Mouse (Mus musculus) heart, embryonic 10.5 days (tissue): ENCODE data around the gene Rpl19. TPM values are rescaled to one million over a fixed set of nuclear protein-coding genes. Genes with fewer than 3 reads are reported as not detected.

Experiments
- DNase-seq: peaks from one replicate; pipeline ENCODE4 v3.0.0-alpha.2; 2017; ENCODE audit warnings: low spot score
- H3K27ac ChIP-seq: fragments of 300-500 bp; sonication (generic); 2 replicates; pipeline ENCODE4 v1.5.1; 2016; ENCODE audit warnings: mild to moderate bottlenecking
- H3K27me3 ChIP-seq: fragments of 300-500 bp; sonication (generic); 2 replicates; pipeline ENCODE4 v1.6.1; 2016; ENCODE audit warnings: mild to moderate bottlenecking; ENCODE audit not compliant: poor library complexity, insufficient read depth, severe bottlenecking
- H3K36me3 ChIP-seq: fragments of 300-500 bp; sonication (generic); 2 replicates; pipeline ENCODE4 v1.6.1; 2016; ENCODE audit warnings: mild to moderate bottlenecking, moderate library complexity
- H3K4me1 ChIP-seq: fragments of 300-500 bp; sonication (generic); 2 replicates; pipeline ENCODE4 v1.6.1; 2016; ENCODE audit warnings: mild to moderate bottlenecking
- H3K4me3 ChIP-seq: fragments of 300-500 bp; sonication (generic); 2 replicates; pipeline ENCODE4 v1.5.1; 2016; ENCODE audit warnings: mild to moderate bottlenecking, moderate library complexity
- H3K9me3 ChIP-seq: fragments of 300-500 bp; sonication (generic); 2 replicates; pipeline ENCODE4 v1.6.1; 2016; ENCODE audit warnings: mild to moderate bottlenecking, moderate library complexity
- WGBS: fragments of 180-500 bp; shearing (Covaris S2); methylation state at CpG from one replicate; pipeline ENCODE4 v1.1.7; 2016; 5-methylcytosine and 5-hydroxymethylcytosine counted together
- polyA plus RNA-seq: library from polyadenylated mRNA; unstranded; fragments of >200 nt; fragmentation: Nextera tagmentation; extraction: Ambion mirVana; gene quantifications from 2 replicates; pipeline ENCODE4 v1.2.1, GENCODE M21; 2016

Rpl19 gene
- polyA plus RNA-seq, 1 experiment from 2014 or later, result 1,011 TPM

DNA sequence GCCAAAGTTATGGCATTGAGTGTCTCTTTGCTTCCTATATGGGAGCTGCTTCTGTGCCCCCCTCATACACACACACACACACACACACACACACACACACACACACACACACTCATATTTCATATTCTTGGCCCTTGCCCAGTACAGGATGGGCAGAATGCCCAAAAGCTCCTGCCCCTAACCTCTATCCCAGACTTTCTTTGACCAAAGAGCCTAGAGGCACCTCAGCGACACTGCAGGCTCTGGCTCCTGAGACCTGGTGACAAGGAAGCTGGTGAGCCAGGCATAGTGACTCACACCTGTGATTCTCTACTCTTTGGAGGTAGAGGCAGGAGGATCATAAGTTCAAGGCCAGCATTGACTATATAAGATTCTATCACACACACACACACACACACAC, 5.8 kb upstream of the Rpl19 start:
- DNase-seq, result no peak
- Histone ChIP-seq H3K4me1 (peaks cover 49% of the 10 kb centered on the region), H3K27me3 (peaks cover 33% of the 10 kb centered on the region), H3K36me3 (peaks cover 10% of the 10 kb centered on the region; the same call in 1 of the 2 replicates), H3K4me3 (no peak overlapping the region), H3K9me3 (no peaks in the 10 kb centered on the region), H3K27ac (no peak overlapping the region)
- 68% methylated on average over 1 of the region's 1 CpGs for WGBS

DNA sequence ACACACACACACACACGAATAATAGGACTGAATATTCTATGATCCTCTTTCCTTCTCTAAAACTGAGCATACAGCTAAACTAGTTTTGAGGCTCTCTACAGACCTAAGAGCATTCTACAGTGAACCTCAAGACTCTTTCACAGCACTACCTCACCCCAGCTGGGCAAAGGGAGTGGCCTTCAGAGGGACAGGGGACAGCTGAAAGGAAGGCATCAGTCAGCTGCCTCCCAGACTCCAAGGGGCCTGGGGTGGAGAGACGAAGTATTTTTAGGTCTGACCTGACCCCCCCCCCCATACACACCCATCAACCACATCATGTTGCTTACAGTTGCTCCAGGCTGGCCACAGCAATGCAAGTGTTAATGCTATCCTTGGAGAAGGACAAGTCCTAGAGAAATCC, 5.4 kb upstream of the Rpl19 start:
- H3K27me3 ChIP-seq, result peaks cover 33% of the 10 kb centered on the region
- H3K9me3 ChIP-seq, result no peaks in the 10 kb centered on the region
- no peak overlapping the region for H3K27ac ChIP-seq
- DNase-seq, result peak; percentile 50
- peaks cover 10% of the 10 kb centered on the region; the same call in 1 of the 2 replicates for H3K36me3 ChIP-seq
- 54% methylated on average over 2 of the region's 2 CpGs for WGBS
- peaks cover 53% of the 10 kb centered on the region for H3K4me1 ChIP-seq
- H3K4me3 ChIP-seq, result peak overlapping the region; percentile 76

DNA sequence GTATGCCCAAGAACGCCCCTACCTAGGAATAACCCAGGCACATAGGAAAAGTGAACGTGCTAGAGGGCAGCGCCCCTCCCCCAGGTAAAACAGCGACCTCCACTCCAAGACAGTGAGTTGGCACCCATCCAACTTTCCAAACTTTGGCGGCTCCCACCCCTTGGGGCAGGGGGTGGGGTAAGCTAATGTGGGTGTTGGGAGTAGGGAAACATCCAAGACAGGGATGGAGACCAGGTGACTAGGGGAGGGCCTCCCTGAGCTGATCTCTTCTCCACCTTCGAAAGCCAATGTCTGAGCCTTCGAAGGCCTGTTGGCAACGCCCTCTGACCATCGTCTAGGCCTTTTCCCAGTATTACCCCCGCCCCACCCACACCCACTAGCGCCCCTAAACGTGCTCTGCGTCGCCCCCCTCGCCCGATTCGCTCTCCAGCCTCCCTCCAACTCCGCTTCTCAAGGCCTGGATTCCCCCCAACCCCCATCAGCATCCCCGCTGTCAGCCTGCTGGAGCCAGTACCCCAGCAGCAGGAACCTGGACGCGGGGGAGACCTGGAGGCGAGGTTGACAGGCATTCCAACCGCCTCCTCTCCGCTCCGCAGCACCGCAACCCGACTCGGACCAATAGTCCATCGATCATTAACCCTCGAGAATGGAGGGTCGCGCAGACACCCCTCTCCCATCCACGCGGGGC, 4.8 kb upstream of the Rpl19 start:
- peak; percentile 77 for DNase-seq
- H3K36me3 ChIP-seq, result peaks cover 7% of the 10 kb centered on the region; the same call in 1 of the 2 replicates
- peak overlapping the region; percentile 89 for H3K27ac ChIP-seq
- no peaks in the 10 kb centered on the region for H3K9me3 ChIP-seq
- WGBS, result 4% methylated on average over 34 of the region's 34 CpGs
- H3K4me3 ChIP-seq, result peak overlapping the region; percentile 76
- H3K27me3 ChIP-seq, result peaks cover 30% of the 10 kb centered on the region
- peaks cover 54% of the 10 kb centered on the region for H3K4me1 ChIP-seq

DNA sequence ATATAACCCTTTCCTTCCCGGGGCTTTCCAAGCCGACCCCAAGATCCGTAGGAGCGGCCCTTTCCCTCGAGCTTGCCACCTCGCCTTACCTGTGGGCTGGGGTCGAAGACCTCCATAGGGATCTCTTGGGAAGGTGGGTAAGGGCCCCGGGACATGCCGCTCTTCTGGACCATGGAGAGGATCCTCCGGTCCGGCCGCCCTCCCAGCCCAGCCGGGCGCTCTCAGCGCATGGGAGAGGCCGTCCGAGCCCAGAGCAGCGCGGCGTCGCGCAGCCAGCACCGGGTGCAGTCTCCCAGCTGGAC, 4.3 kb upstream of the Rpl19 start:
- WGBS, result 0% methylated on average over 23 of the region's 23 CpGs
- H3K4me1 ChIP-seq, result peaks cover 51% of the 10 kb centered on the region

DNA sequence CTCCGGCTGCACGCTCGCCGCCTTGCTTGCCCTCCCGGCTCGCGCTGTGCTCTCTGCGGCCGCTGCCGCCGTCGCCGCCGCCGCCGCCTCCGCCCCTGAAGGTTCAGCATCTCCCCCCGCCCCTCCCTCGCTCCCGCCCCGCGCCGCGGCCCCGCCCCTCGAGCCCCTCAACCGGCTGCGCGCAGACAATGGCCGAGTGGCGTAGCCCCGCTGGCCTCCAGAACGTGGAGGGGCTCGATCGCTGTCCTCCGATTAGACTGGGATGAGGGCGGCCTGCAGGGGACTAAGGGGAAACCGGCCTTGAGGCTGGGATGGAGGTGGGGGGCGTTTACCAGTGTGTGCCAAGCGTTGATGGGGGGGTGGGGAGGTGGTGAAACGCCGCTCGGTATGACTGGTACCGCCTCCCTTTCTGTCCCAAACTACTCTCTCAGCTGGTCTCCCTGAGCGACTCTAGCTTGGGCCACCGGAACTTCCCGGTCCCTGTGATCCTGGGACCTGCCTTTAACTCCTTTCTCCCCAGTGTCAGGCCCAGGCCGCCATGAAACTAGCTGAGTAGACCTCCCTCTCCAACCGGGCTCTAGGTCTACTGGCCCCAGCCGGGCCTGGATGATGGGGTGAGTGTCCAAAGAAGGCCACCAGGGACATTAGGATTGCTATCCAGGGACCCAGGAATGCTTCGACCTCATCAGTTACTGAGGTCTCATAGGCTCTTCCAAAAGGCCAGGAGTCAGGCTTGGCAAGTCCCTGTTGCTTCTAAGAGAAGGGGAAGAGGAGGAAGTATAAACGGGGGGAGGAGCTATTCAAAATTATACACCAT, 3.7 kb upstream of the Rpl19 start, which contains the start of gene Cacnb1:
Gene Cacnb1 (minus strand): TSS at position 480 of the 817 bp plus-strand sequence.
- Histone ChIP-seq H3K27ac (peak within 1 kb of the TSS; percentile 89), H3K36me3 (no peaks in the 10 kb centered on the region), H3K4me3 (peak within 1 kb of the TSS; percentile 76), H3K4me1 (peaks cover 51% of the 10 kb centered on the region), H3K27me3 (peaks cover 21% of the 10 kb centered on the region), H3K9me3 (no peaks in the 10 kb centered on the region)
- WGBS, result 1% methylated on average over 37 of the region's 52 CpGs
- peak; percentile 87 for DNase-seq

More for the DNA sequence above, 4.3 kb upstream of the Rpl19 start:
- H3K27ac ChIP-seq, result peak overlapping the region; percentile 89
- no peaks in the 10 kb centered on the region for H3K9me3 ChIP-seq
- peak overlapping the region; percentile 76 for H3K4me3 ChIP-seq
- peaks cover 25% of the 10 kb centered on the region for H3K27me3 ChIP-seq
- no peak for DNase-seq
- H3K36me3 ChIP-seq, result peaks cover 2% of the 10 kb centered on the region; the same call in 1 of the 2 replicates

DNA sequence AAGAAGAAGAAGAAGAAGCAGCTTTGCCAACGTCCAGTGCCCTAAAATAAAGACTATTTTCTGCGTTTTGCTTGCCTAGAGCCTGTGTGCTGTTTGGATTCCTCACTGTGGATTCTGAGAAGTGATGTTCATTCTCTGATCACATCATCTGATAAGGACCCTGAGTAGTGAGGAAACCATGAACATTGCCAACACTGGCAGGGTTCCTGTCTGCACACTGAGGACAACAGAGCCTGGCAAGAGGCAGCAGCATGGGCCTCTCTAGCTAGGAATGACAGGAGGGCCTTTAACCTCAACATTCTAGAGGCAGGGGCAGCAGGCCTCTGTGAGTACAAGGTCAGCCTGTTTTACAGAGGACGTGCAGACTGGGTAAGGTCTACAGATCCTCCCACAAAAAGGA, 2.0 kb upstream of the Rpl19 start:
- peaks cover 16% of the 10 kb centered on the region for H3K36me3 ChIP-seq
- H3K4me1 ChIP-seq, result peaks cover 45% of the 10 kb centered on the region
- no peak overlapping the region for H3K27ac ChIP-seq
- H3K4me3 ChIP-seq, result no peak overlapping the region
- H3K9me3 ChIP-seq, result no peaks in the 10 kb centered on the region
- peaks cover 21% of the 10 kb centered on the region for H3K27me3 ChIP-seq
- 83% methylated on average over 3 of the region's 3 CpGs for WGBS
- DNase-seq, result no peak

DNA sequence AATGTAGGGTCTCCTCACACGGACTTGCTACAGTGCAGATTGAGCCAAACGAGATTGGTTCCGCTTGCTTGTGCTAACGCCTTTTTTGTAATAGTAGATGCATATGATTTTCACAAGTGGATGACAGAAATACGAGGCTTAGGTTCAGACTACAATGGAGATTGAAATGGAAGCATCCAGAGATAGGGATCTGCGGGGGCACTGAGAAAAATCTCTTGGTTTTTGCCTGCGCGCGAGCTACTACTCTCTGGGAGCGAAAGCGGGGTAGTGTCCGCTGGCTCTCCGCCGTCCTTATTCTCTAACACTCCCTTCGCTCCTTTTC, 301 bp upstream of the Rpl19 start:
- Histone ChIP-seq H3K36me3 (peaks cover 33% of the 10 kb centered on the region), H3K9me3 (no peaks in the 10 kb centered on the region), H3K4me3 (peak overlapping the region; percentile 100), H3K27ac (peak overlapping the region; percentile 100), H3K27me3 (peaks cover 4% of the 10 kb centered on the region), H3K4me1 (peaks cover 34% of the 10 kb centered on the region)
- no peak for DNase-seq
- 9% methylated on average over 15 of the region's 15 CpGs for WGBS

DNA sequence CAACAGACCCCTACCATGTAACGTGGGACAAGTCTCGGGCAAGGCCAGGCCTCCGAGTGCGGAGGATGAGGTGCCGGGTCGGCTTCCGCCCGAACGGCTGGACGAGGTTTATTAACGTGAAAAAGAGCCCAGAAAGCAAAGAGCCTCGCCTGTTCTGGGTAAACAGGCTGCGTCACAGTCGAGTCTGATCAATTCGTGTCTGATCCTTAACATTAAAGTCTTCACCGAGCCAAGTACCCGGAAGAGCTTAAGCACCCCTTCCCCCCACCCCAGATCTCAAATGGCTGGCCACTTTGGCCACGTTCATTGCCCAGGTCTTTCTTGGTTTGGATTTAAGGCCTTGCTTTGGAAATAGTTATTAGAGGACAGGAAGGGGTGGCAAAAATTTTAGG, 783 bp downstream of the Rpl19 start:
- WGBS, result under 1% methylated on average over 18 of the region's 18 CpGs
- H3K4me1 ChIP-seq, result peaks cover 23% of the 10 kb centered on the region
- DNase-seq, result no peak
- no peaks in the 10 kb centered on the region for H3K27me3 ChIP-seq
- H3K9me3 ChIP-seq, result no peaks in the 10 kb centered on the region
- peak overlapping the region; percentile 100 for H3K27ac ChIP-seq
- peaks cover 36% of the 10 kb centered on the region for H3K36me3 ChIP-seq
- H3K4me3 ChIP-seq, result peak overlapping the region; percentile 100

DNA sequence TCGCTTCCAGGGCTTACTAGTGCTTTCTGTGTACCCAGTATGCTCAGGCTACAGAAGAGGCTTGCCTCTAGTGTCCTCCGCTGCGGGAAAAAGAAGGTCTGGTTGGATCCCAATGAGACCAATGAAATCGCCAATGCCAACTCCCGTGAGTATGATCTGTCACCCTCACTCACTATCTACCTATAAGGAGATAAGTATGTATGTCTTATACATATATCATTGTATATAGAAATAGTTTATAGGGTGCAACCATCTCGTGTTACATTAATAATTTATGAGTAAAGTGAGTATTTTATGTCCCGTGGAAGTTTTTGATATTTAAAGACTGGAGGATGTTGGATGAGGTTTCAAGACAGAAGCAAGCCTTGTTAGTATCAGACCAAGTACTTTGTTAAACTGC, 1.3 kb downstream of the Rpl19 start:
- WGBS, result 18% methylated on average over 7 of the region's 7 CpGs

DNA sequence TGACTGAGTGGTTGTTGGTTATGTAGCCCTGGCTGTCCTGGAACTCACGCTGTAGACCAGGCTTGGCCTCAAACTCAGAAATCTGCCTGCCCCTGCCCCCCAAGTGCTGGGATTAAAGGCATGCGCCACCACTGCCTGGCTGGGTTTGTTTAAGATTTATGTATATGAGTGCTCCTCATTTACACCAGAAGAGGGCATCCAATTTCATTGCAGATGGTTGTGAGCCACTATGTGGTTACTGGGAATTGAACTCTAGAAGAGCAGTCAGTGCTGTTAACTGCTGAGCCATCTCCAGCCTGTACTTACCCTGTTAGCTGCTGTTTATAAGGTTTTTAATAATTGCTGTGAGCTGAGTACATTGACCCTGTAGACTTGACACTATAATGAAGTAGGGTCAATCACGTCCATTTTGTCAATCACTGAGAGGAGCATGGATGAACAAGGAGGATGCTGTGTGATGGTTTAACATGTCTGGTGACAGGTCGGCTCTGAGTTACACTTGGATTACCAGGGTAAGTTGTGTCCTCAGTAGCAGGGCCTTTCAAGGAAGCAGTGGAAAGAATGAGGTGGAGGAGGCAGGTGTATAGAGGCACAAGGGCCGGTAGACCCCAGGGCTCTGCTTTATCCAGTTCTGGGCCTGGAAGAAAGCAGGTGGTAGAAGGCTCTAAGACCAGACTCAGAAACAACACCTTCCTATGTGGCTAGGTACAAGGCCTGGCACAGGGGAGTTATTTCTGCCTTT, 4.4 kb downstream of the Rpl19 start:
- peaks cover 18% of the 10 kb centered on the region for H3K4me1 ChIP-seq
- no peak overlapping the region for H3K27ac ChIP-seq
- H3K9me3 ChIP-seq, result no peaks in the 10 kb centered on the region
- no peak for DNase-seq
- no peak overlapping the region for H3K4me3 ChIP-seq
- peaks cover 12% of the 10 kb centered on the region for H3K27me3 ChIP-seq
- 62% methylated on average over 5 of the region's 5 CpGs for WGBS
- H3K36me3 ChIP-seq, result peaks cover 36% of the 10 kb centered on the region

More for the DNA sequence above, 1.3 kb downstream of the Rpl19 start:
- peaks cover 36% of the 10 kb centered on the region for H3K36me3 ChIP-seq
- H3K4me1 ChIP-seq, result peaks cover 18% of the 10 kb centered on the region
- H3K27ac ChIP-seq, result peak overlapping the region; percentile 100
- H3K9me3 ChIP-seq, result no peaks in the 10 kb centered on the region
- H3K27me3 ChIP-seq, result no peaks in the 10 kb centered on the region
- peak overlapping the region; percentile 100 for H3K4me3 ChIP-seq
- no peak for DNase-seq

DNA sequence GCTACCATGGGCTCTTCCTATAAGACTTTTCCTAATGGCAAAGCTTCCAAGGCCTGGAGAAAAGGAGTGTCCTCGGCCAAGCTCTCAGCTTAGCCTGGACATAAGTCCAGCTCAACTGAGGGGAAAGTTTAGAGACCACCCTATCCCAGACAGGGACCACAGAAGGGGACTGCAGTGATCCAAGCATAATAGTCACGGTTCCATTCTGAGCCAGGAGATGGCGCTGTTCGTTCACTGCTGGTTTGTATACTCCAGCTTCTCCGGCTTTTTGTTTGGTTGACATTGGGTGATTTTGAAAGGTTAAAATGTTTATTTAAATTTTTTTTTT, 4.9 kb downstream of the Rpl19 start:
- H3K27ac ChIP-seq, result no peak overlapping the region
- no peaks in the 10 kb centered on the region for H3K9me3 ChIP-seq
- DNase-seq, result peak; percentile 90
- peaks cover 17% of the 10 kb centered on the region for H3K27me3 ChIP-seq
- peaks cover 21% of the 10 kb centered on the region for H3K4me1 ChIP-seq
- 9% methylated on average over 5 of the region's 5 CpGs for WGBS
- H3K4me3 ChIP-seq, result no peak overlapping the region
- peaks cover 36% of the 10 kb centered on the region for H3K36me3 ChIP-seq

DNA sequence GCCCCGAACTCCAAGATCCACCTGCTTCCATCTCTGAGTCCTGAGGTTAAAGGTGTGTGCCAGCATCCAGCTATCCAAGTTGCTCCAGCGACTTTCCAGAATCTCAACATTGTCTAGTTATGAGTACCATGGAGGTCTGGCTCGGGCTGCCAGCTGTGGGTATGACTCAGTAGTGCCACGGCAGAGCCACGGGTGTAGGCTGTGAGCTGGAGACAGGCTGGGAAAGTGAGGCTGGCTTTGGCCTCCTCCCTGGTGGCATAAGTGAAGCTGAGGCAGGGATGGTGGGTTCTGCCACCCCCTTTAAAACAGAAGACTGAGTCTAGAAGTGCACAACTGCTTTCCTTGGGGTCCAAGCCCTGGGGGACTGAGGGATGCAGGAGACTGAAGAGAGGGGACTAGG, 7.6 kb downstream of the Rpl19 start:
- 81% methylated on average over 5 of the region's 5 CpGs for WGBS
- no peak overlapping the region for H3K4me3 ChIP-seq
- peaks cover 39% of the 10 kb centered on the region for H3K27me3 ChIP-seq
- no peak for DNase-seq
- H3K36me3 ChIP-seq, result peaks cover 24% of the 10 kb centered on the region
- no peaks in the 10 kb centered on the region for H3K9me3 ChIP-seq
- no peak overlapping the region for H3K27ac ChIP-seq
- H3K4me1 ChIP-seq, result peaks cover 25% of the 10 kb centered on the region

DNA sequence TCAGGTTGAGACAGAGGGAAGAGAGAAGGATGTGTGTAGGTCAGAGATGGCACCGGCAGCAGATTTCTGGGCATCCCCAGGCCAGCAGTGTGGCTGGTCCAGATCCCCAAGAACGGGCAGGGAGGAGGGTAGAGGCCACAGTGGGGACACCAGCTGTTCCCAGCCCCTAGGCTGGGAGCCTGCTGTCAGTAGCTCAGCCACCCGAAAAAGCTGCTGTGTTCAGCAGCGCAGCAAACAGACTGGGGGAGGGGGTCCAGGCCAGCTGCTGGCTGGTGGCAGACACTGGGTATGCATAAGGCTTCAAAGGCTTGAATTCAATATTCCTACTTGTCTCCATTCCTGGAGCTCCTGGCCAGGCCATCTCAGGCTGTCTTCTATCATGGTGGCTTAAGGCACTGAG, 8.3 kb downstream of the Rpl19 start:
- H3K27ac ChIP-seq, result no peak overlapping the region

More for the DNA sequence above, 8.3 kb downstream of the Rpl19 start:
- Histone ChIP-seq H3K36me3 (peaks cover 17% of the 10 kb centered on the region), H3K9me3 (no peaks in the 10 kb centered on the region), H3K4me3 (no peak overlapping the region), H3K27me3 (peaks cover 45% of the 10 kb centered on the region), H3K4me1 (peaks cover 25% of the 10 kb centered on the region)
- no peak for DNase-seq
- WGBS, result 43% methylated on average over 4 of the region's 4 CpGs
